Mouse (Mus musculus): ENCODE measurements around the gene Adam1b. TPM values are rescaled to one million over a fixed set of nuclear protein-coding genes. Genes with fewer than 3 reads are reported as not detected.

The Adam1b gene
- polyA plus RNA-seq (2015; fragmentation: Nextera tagmentation; extraction: Ambion mirVana) = not detected in 2 replicates

GRCm38 (mm10) chr5:121503231-121503630, at the start of gene Adam1b:
Adam1b (minus strand) TSS chr5:121503435.
- Histone ChIP-seq H3K4me1 (ENCODE audit: control insufficient read depth, insufficient read depth, low read length) (no peaks in the 10 kb centered on the region), H3K9me3 (replicated peaks; ENCODE audit: control insufficient read depth, low read length, poor library complexity, severe bottlenecking) (no peaks in the 10 kb centered on the region), H3K4me2 (ENCODE audit: low read length) (no peak within 1 kb of the TSS), H3K36me3 (ENCODE audit: control insufficient read depth, insufficient read depth, low read length) (no peaks in the 10 kb centered on the region), H3K9ac (ENCODE audit: low read depth, low read length) (no peak within 1 kb of the TSS), H3K4me3 (ENCODE audit: low read depth, low read length) (no peak within 1 kb of the TSS), H3K27me3 (ENCODE audit: control insufficient read depth, insufficient read depth, low read depth, low read length) (no peaks in the 10 kb centered on the region), H3K27ac (ENCODE audit: low read length) (no peak within 1 kb of the TSS)
- WGBS = 89% methylated on average over 3 of the region's 3 CpGs
- no peak for ATAC-seq

DNA sequence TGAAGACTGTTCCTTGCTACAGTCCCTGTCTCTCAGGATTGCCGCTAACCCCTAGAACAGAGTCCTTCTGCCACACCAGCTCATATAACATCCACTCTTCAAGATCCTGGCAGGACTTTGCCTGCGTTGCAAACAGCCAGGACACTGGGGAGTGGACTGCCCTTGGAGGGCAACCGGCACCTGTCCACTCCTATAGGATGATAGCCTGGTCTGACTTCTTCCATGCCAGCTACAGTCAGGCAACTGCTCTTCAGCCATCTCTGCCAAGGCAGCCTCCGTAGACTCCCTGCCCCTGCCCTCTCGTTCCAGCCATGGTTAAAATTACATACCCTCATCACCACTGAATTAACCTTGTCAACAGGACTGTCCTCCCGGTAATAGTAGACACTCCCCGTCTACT, 46.0 kb upstream of the Adam1b start:
- WGBS = 87% methylated on average over 7 of the region's 7 CpGs
- H3K4me1 ChIP-seq (ENCODE audit: control insufficient read depth, insufficient read depth, low read length) = peaks cover 12% of the 10 kb centered on the region
- 0 out of 2 replicates have a peak, but pooled peaks cover 4% of the 10 kb centered on the region for H3K9me3 ChIP-seq (replicated peaks; ENCODE audit: control insufficient read depth, low read length, poor library complexity, severe bottlenecking)
- no peak overlapping the region for H3K9ac ChIP-seq (ENCODE audit: low read depth, low read length)
- ATAC-seq = no peak
- no peak overlapping the region for H3K4me3 ChIP-seq (ENCODE audit: low read depth, low read length)
- no peaks in the 10 kb centered on the region for H3K27me3 ChIP-seq (ENCODE audit: control insufficient read depth, insufficient read depth, low read depth, low read length)
- no peak overlapping the region for H3K4me2 ChIP-seq (ENCODE audit: low read length)
- H3K36me3 ChIP-seq (ENCODE audit: control insufficient read depth, insufficient read depth, low read length) = no peaks in the 10 kb centered on the region
- H3K27ac ChIP-seq (ENCODE audit: low read length) = no peak overlapping the region

DNA sequence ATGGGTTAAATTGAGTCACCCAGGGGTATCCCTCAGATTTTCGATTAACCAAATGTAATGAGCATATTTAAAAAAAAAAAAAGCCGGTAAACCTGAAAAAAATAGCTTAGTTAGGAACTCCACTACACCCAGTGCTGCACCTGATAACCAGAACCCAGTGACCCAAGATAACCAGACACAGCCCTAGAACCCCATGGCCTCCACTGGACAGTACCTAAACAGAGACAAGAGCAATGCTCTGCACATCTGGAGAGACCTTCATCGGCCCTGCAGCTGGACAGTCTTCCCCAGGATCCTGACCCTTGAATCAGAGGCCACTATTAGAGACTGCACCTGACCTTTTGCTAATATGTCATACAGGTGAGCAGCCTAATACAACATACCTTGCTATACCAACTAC, 43.8 kb upstream of the Adam1b start:
- Histone ChIP-seq H3K9ac (ENCODE audit: low read depth, low read length) (no peak overlapping the region), H3K27ac (ENCODE audit: low read length) (no peak overlapping the region), H3K4me2 (ENCODE audit: low read length) (no peak overlapping the region), H3K9me3 (replicated peaks; ENCODE audit: control insufficient read depth, low read length, poor library complexity, severe bottlenecking) (0 out of 2 replicates have a peak, but pooled peaks cover 4% of the 10 kb centered on the region), H3K4me3 (ENCODE audit: low read depth, low read length) (no peak overlapping the region), H3K4me1 (ENCODE audit: control insufficient read depth, insufficient read depth, low read length) (peaks cover 30% of the 10 kb centered on the region), H3K36me3 (ENCODE audit: control insufficient read depth, insufficient read depth, low read length) (no peaks in the 10 kb centered on the region), H3K27me3 (ENCODE audit: control insufficient read depth, insufficient read depth, low read depth, low read length) (no peaks in the 10 kb centered on the region)
- 95% methylated on average over 3 of the region's 3 CpGs for WGBS
- no peak for ATAC-seq

DNA sequence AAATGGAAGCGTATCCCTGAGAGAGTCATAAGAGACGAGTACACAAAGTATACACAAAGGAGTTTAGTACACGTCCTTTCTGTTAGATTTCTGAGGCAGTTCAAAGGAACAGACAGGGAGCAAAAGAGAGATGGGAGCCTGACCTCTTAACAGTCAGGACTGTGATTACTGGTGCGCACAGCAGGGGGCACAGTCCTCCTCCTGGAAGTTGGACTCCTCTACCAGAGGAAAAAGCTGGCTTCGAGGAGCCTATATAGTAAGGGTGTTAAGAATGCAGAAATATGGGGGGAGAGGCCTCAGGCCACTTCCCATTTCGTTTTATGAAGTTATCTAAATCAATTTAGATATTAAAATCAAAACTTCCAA, 43.3 kb upstream of the Adam1b start:
- Histone ChIP-seq H3K9me3 (replicated peaks; ENCODE audit: control insufficient read depth, low read length, poor library complexity, severe bottlenecking) (0 out of 2 replicates have a peak, but pooled peaks cover 4% of the 10 kb centered on the region), H3K27me3 (ENCODE audit: control insufficient read depth, insufficient read depth, low read depth, low read length) (no peaks in the 10 kb centered on the region), H3K27ac (ENCODE audit: low read length) (peak overlapping the region; percentile 98), H3K4me1 (ENCODE audit: control insufficient read depth, insufficient read depth, low read length) (peaks cover 32% of the 10 kb centered on the region), H3K9ac (ENCODE audit: low read depth, low read length) (0 out of 2 replicates have a peak overlapping the region, but pooled peaks have one; percentile 5), H3K4me2 (ENCODE audit: low read length) (peak overlapping the region; percentile 74), H3K4me3 (ENCODE audit: low read depth, low read length) (peak overlapping the region; percentile 83), H3K36me3 (ENCODE audit: control insufficient read depth, insufficient read depth, low read length) (no peaks in the 10 kb centered on the region)
- peak; percentile 50; the same call in 1 of the 2 replicates for ATAC-seq
- 43% methylated on average over 6 of the region's 6 CpGs for WGBS

DNA sequence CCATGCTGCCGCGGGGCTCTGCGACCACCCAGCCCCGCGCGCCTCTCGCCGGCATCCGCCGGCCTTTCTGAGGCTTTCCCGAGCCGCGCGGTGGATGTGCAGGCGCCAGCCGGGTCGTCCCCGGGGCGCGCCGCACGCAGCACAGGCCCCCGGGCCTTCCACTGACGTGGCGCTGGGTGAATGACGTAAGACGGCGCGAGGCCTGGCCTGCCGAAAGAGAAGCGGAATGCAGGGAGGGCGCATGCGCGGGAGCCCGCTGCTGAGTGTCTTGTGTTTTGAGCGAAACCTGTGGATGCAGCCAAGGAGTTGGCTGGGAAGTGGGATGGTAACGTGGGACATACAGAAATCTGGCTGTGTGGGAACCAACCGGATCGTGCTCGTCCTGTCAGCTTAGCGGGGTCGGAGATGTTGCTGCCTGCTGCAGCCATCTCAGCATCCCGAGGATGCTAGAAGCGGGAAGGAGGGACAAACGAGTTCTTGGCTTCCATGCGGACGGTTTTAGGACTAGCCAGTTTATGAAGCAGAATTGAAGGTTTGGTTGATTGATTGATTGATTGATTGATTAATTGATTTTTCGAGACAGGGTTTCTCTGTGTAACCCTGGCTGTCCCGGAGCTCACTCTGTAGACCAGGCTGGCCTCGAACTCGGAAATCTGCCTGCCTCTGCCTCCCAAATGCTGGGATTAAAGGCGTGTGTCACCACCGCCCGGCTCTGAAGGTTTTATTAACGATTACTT, 42.7 kb upstream of the Adam1b start, which contains the start of gene Mapkapk5:
Mapkapk5 (minus strand) TSS at position 113 of the 737 bp plus-strand sequence.
- WGBS = 2% methylated on average over 52 of the region's 55 CpGs
- H3K9me3 ChIP-seq (replicated peaks; ENCODE audit: control insufficient read depth, low read length, poor library complexity, severe bottlenecking) = 0 out of 2 replicates have a peak, but pooled peaks cover 3% of the 10 kb centered on the region
- peak within 1 kb of the TSS; percentile 92 for H3K9ac ChIP-seq (ENCODE audit: low read depth, low read length)
- H3K4me1 ChIP-seq (ENCODE audit: control insufficient read depth, insufficient read depth, low read length) = peaks cover 32% of the 10 kb centered on the region
- no peaks in the 10 kb centered on the region for H3K36me3 ChIP-seq (ENCODE audit: control insufficient read depth, insufficient read depth, low read length)
- peak within 1 kb of the TSS; percentile 83 for H3K4me3 ChIP-seq (ENCODE audit: low read depth, low read length)
- no peaks in the 10 kb centered on the region for H3K27me3 ChIP-seq (ENCODE audit: control insufficient read depth, insufficient read depth, low read depth, low read length)
- ATAC-seq = peak; percentile 91
- peak within 1 kb of the TSS; percentile 98 for H3K27ac ChIP-seq (ENCODE audit: low read length)
- peak within 1 kb of the TSS; percentile 93 for H3K4me2 ChIP-seq (ENCODE audit: low read length)

DNA sequence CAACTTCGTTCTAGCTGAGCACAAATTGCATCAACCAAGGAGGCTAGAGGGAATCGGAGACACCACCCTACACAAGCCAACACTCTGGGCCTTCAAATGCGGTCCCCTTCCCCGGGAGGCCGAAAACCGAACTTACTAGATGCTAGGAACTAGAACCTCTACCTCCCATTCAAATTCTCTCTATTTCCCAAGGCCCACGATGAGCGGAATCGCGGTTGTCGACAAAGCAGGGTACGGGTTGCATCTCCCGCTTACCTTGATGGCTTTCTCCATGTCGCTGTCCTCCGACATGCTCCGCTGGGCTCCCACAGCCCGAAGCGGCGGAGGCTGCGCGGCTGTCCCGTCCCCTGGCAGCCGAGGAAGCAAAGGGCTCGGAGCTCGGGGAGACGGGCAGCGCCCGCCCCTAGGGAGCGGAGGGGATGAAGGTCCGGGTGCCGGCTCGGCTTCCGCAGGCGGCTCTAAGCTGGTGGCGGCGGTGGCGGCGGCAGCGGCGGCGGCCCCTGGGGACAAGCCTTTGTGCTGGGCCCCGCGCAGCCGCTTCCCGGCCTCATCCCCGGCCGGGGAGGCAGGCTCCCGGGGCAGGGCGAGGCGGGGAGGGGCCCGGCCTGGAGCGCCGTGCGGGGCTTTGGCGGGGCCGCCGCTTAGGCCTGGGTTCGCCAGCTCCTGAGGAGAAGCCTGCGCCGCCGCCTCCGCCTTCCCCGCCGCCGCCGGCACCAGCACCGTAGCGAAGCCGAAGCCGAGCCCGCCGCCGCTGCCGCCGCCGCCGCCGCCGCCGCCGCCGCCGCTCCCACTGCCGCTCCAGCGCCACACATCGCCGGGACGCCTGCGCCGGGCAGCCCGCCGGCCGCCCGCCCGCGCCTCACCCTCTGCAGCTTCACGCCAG, 41.9 kb upstream of the Adam1b start, which contains the start of the genes Adam1a and Gm42878:
Adam1a (minus strand) TSS at position 573 of the 883 bp plus-strand sequence.
Gm42878 (minus strand) TSS at position 573 of the 883 bp plus-strand sequence.
- Histone ChIP-seq H3K9me3 (replicated peaks; ENCODE audit: control insufficient read depth, low read length, poor library complexity, severe bottlenecking) (no peaks in the 10 kb centered on the region), H3K4me2 (ENCODE audit: low read length) (peak within 1 kb of the TSS; percentile 93), H3K27me3 (ENCODE audit: control insufficient read depth, insufficient read depth, low read depth, low read length) (no peaks in the 10 kb centered on the region), H3K36me3 (ENCODE audit: control insufficient read depth, insufficient read depth, low read length) (no peaks in the 10 kb centered on the region), H3K27ac (ENCODE audit: low read length) (peak within 1 kb of the TSS; percentile 98), H3K4me1 (ENCODE audit: control insufficient read depth, insufficient read depth, low read length) (peaks cover 32% of the 10 kb centered on the region), H3K9ac (ENCODE audit: low read depth, low read length) (peak within 1 kb of the TSS; percentile 92), H3K4me3 (ENCODE audit: low read depth, low read length) (peak within 1 kb of the TSS; percentile 83)
- under 1% methylated on average over 46 of the region's 97 CpGs for WGBS
- peak; percentile 83 for ATAC-seq

DNA sequence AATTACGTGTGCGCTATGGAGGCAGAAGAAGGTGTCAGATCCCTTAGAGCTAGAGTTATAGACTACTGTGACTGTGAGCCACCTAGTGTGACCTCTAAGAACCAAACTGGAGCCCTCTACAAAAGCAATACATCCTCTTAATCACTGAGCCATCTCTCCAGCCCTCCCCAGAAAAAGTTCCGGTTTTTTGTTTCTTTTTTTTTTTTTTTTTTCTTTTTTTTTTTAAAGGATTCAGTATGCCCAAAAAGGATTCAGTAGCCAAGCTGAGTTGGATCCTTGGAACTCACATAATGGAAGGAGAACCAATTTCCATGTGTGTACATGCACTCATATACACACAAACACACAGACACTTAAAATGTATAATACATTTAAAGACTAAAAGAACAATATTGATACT, 40.1 kb upstream of the Adam1b start:
- Histone ChIP-seq H3K27ac (ENCODE audit: low read length) (no peak overlapping the region), H3K27me3 (ENCODE audit: control insufficient read depth, insufficient read depth, low read depth, low read length) (no peaks in the 10 kb centered on the region), H3K9ac (ENCODE audit: low read depth, low read length) (no peak overlapping the region), H3K9me3 (replicated peaks; ENCODE audit: control insufficient read depth, low read length, poor library complexity, severe bottlenecking) (no peaks in the 10 kb centered on the region), H3K4me1 (ENCODE audit: control insufficient read depth, insufficient read depth, low read length) (peaks cover 32% of the 10 kb centered on the region), H3K36me3 (ENCODE audit: control insufficient read depth, insufficient read depth, low read length) (no peaks in the 10 kb centered on the region), H3K4me3 (ENCODE audit: low read depth, low read length) (no peak overlapping the region), H3K4me2 (ENCODE audit: low read length) (no peak overlapping the region)
- no peak for ATAC-seq
- WGBS = 80% methylated on average over 3 of the region's 3 CpGs

DNA sequence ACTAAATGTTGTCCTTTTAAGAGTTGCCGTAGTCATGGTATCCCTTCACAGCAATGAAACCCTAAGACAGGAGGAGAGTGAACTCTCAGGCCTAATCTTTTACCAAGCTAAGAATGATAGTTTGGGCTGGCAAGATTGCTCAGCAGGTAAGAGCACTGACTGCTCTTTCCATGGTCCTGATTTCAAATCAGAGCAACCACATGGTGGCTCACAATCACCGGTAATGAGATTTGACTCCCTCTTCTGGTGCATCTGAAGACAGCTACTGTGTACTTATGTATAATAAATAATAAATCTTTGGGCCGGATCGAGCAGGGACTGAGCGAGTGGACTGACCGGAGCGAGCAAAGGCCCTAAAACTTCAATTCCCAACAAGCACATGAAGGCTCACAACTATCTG, 38.0 kb upstream of the Adam1b start:
- peaks cover 4% of the 10 kb centered on the region for H3K36me3 ChIP-seq (ENCODE audit: control insufficient read depth, insufficient read depth, low read length)
- ATAC-seq = no peak
- H3K9ac ChIP-seq (ENCODE audit: low read depth, low read length) = no peak overlapping the region
- H3K9me3 ChIP-seq (replicated peaks; ENCODE audit: control insufficient read depth, low read length, poor library complexity, severe bottlenecking) = no peaks in the 10 kb centered on the region
- H3K4me1 ChIP-seq (ENCODE audit: control insufficient read depth, insufficient read depth, low read length) = peaks cover 27% of the 10 kb centered on the region
- no peaks in the 10 kb centered on the region for H3K27me3 ChIP-seq (ENCODE audit: control insufficient read depth, insufficient read depth, low read depth, low read length)
- no peak overlapping the region for H3K4me3 ChIP-seq (ENCODE audit: low read depth, low read length)
- 82% methylated on average over 7 of the region's 7 CpGs for WGBS
- H3K4me2 ChIP-seq (ENCODE audit: low read length) = no peak overlapping the region
- no peak overlapping the region for H3K27ac ChIP-seq (ENCODE audit: low read length)

Data from midbrain, embryonic 16.5 days (tissue).